Mouse (Mus musculus) kidney, embryonic 15.5 days (tissue): Measurements from ENCODE around the gene Ift46. TPM values are rescaled to one million over a fixed set of nuclear protein-coding genes. Genes with fewer than 3 reads are reported as not detected.

ENCODE experiments used
- ATAC-seq: fragments of 200-750 bp; cut with Nextera tagmentation; replicated peaks from 2 replicates; pipeline ENCODE4 v1.8.0; 2017; ENCODE audit warnings: moderate TSS enrichment; ENCODE audit not compliant: low FRiP score
- H3K27ac ChIP-seq: fragments of 300-500 bp; sonication (generic); 2 replicates; pipeline ENCODE4 v1.5.1; 2015; ENCODE audit warnings: mild to moderate bottlenecking, inconsistent platforms
- H3K27me3 ChIP-seq: fragments of 300-500 bp; sonication (generic); 2 replicates; pipeline ENCODE4 v1.6.1; 2015; ENCODE audit warnings: inconsistent platforms
- H3K36me3 ChIP-seq: fragments of 300-500 bp; sonication (generic); 2 replicates; pipeline ENCODE4 v1.6.1; 2015; ENCODE audit warnings: inconsistent platforms
- H3K4me1 ChIP-seq: fragments of 300-500 bp; sonication (generic); 2 replicates; pipeline ENCODE4 v1.6.1; 2015; ENCODE audit warnings: inconsistent platforms
- H3K4me2 ChIP-seq: fragments of 300-500 bp; sonication (generic); 2 replicates; pipeline ENCODE4 v1.6.1; 2015; ENCODE audit warnings: moderate library complexity, mild to moderate bottlenecking, inconsistent platforms
- H3K4me3 ChIP-seq: fragments of 300-500 bp; sonication (generic); replicated peaks from 2 replicates; pipeline ENCODE4 v1.5.1; 2015; ENCODE audit warnings: mild to moderate bottlenecking, inconsistent platforms
- H3K9ac ChIP-seq: fragments of 300-500 bp; sonication (generic); 2 replicates; pipeline ENCODE4 v1.6.1; 2015; ENCODE audit warnings: mild to moderate bottlenecking, inconsistent platforms
- H3K9me3 ChIP-seq: fragments of 300-500 bp; sonication (generic); replicated peaks from 2 replicates; pipeline ENCODE4 v1.6.1; 2016; ENCODE audit warnings: inconsistent platforms
- WGBS: fragments of 180-500 bp; shearing (Covaris S2); methylation state at CpG from one replicate; pipeline ENCODE4 v1.1.7; 2015; ENCODE audit warnings: mixed read lengths; 5-methylcytosine and 5-hydroxymethylcytosine counted together
- polyA plus RNA-seq: library from polyadenylated mRNA; unstranded; fragments of >200 nt; fragmentation: Nextera tagmentation; extraction: Ambion mirVana; gene quantifications from 2 replicates; pipeline ENCODE4 v1.2.1, GENCODE M21; 2015

The Ift46 gene
- polyA plus RNA-seq, 1 experiment from 2014 or later, result 105 TPM

DNA sequence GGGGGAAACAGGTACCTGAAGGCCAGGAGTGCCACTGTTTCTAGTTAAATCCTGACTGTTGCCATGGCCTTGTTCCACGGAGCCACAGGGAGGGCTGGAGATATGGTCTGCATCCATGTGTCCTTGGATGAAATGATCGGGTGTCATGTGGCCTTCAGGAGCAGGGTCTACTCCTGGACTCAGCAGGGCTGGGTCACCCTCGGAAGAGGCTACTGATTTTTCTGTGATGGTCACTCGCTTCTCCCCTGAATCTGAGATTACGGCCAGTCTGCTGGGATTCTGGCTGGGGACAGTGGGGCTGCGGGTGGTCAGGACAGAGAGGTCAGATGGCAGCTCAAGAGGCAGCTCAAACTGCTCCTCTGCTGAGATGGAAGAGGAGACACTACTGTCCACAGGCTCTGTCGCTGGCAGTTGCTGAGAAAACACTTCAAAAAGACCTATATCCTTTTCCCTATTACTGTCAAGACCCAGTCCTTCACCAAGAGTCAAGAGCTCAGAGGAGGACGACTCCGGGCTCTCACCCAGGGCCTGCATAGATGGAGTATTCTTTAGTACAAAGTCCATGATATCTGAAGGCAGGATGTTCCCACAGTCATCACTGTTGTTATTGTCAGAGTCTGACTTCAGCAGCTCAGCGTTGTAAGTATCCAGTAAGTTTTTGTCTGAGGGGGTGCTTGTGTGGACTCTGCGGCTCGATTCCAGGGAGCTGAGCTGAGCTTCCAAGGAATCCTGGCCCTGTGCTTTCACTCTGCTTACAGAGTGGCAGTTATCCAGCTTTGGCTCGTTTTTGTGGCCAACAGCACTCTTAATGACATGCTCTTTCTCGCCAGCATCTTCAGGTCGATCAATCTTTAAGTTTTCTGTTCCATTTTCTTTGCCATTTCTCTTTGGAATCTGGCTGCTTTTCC is 52.5 kb downstream of the Ift46 start:
- no peak overlapping the region for H3K4me3 ChIP-seq
- no peak overlapping the region for H3K27ac ChIP-seq
- no peaks in the 10 kb centered on the region for H3K9me3 ChIP-seq
- H3K9ac ChIP-seq, result no peak overlapping the region
- no peaks in the 10 kb centered on the region for H3K4me1 ChIP-seq
- H3K4me2 ChIP-seq, result no peak overlapping the region
- WGBS, result 91% methylated on average over 15 of the region's 15 CpGs
- no peak for ATAC-seq
- no peaks in the 10 kb centered on the region for H3K27me3 ChIP-seq
- peaks cover 100% of the 10 kb centered on the region for H3K36me3 ChIP-seq

DNA sequence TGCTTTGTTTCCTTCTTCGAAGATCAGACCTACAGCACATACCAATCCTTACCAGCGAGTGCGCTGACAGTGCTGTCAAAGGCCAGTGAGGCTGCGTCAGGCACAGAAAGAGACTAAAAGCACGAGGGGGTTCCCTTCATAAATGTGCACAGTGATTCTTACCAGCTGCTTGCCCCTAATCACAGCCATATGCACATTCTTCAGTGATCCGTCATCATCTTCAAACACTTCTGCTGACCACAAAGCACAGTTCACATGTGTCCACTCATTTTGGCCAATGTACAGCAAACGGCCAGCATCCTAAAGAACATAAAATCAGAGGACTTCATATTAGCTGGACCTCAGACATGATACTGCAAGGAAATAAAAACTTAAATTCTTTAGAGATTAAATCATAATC is 59.0 kb downstream of the Ift46 start:
- no peaks in the 10 kb centered on the region for H3K9me3 ChIP-seq
- no peak for ATAC-seq
- H3K9ac ChIP-seq, result no peak overlapping the region
- no peak overlapping the region for H3K27ac ChIP-seq
- H3K27me3 ChIP-seq, result no peaks in the 10 kb centered on the region
- no peaks in the 10 kb centered on the region for H3K4me1 ChIP-seq
- no peak overlapping the region for H3K4me3 ChIP-seq
- H3K36me3 ChIP-seq, result peaks cover 98% of the 10 kb centered on the region
- no peak overlapping the region for H3K4me2 ChIP-seq
- WGBS, result 82% methylated on average over 7 of the region's 7 CpGs

DNA sequence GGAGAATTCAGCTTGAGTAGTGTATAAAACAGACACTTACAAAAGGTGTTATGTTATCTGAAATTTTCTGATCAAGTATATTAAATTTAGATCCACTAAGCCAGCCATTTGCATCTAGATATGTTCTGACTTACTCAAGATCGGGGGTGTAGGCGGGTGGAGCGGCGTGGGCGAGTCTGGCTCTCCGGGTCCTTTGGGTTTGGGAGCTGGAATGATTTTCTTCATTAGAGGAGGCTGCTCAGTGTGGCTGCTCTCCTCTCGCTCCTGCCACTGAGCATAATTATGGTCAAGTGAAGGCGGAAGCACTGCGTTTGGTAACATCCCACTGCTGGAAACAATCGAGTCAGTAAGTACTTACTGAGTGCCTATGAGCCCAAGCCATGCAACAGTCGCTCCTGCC is 61.2 kb downstream of the Ift46 start:
- WGBS, result 95% methylated on average over 11 of the region's 11 CpGs
- H3K4me3 ChIP-seq, result no peak overlapping the region
- no peak overlapping the region for H3K27ac ChIP-seq
- H3K9me3 ChIP-seq, result no peaks in the 10 kb centered on the region
- H3K4me1 ChIP-seq, result no peaks in the 10 kb centered on the region
- no peak overlapping the region for H3K4me2 ChIP-seq
- no peak for ATAC-seq
- peaks cover 98% of the 10 kb centered on the region for H3K36me3 ChIP-seq
- no peaks in the 10 kb centered on the region for H3K27me3 ChIP-seq
- no peak overlapping the region for H3K9ac ChIP-seq

DNA sequence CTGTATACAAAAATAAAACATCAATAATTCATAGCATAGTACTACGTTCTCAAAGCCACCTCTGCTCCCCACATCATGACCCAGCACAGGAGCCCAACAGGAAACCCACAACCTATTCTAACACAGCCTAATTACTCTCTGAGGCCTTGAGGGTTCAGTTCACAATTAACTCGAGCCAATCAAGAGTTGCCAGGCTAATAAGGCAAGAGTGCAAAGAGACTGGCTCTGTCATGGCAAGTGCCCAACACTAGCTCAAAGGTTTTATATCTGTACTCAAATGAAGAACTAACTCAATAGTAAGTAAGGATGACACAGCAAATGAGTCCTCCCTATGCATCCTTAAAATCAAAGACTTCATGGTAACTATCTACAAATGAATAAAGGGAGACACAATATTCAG is 62.8 kb downstream of the Ift46 start:
- Histone ChIP-seq H3K9ac (no peak overlapping the region), H3K4me3 (no peak overlapping the region), H3K4me1 (no peaks in the 10 kb centered on the region), H3K4me2 (no peak overlapping the region), H3K9me3 (no peaks in the 10 kb centered on the region), H3K36me3 (peaks cover 98% of the 10 kb centered on the region), H3K27me3 (no peaks in the 10 kb centered on the region), H3K27ac (no peak overlapping the region)
- WGBS, result 85% methylated on average over 2 of the region's 2 CpGs
- no peak for ATAC-seq

DNA sequence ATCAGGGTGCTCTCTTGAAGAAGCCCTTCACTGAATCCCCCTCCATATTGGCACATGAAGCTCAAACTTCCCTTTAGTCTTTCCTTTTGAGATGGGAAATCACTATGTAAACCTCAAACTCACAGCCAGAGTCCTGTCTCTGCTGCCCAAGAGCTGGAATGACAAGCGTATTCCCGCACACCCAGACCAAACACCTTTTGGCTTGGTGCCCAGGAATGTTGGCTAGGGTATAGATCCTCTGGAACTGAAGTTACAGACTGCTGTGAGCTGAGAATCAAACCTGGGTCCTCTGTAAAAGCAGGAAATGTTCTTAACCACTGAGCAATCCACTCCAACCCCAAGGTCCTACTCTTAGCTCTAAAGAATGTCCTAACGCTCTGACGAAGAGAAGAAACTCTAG is 64.6 kb downstream of the Ift46 start:
- WGBS, result 86% methylated on average over 4 of the region's 4 CpGs
- H3K27ac ChIP-seq, result no peak overlapping the region
- H3K4me3 ChIP-seq, result no peak overlapping the region
- H3K9me3 ChIP-seq, result no peaks in the 10 kb centered on the region
- H3K4me2 ChIP-seq, result no peak overlapping the region
- no peaks in the 10 kb centered on the region for H3K4me1 ChIP-seq
- H3K9ac ChIP-seq, result no peak overlapping the region
- no peaks in the 10 kb centered on the region for H3K27me3 ChIP-seq
- peaks cover 96% of the 10 kb centered on the region for H3K36me3 ChIP-seq
- ATAC-seq, result no peak

- ATAC-seq, result no peak
- no peak overlapping the region for H3K4me2 ChIP-seq
- no peak overlapping the region for H3K27ac ChIP-seq
- no peaks in the 10 kb centered on the region for H3K27me3 ChIP-seq
- H3K4me3 ChIP-seq, result no peak overlapping the region
- WGBS, result 59% methylated on average over 7 of the region's 7 CpGs
- H3K36me3 ChIP-seq, result peaks cover 95% of the 10 kb centered on the region
- no peak overlapping the region for H3K9ac ChIP-seq
- no peaks in the 10 kb centered on the region for H3K9me3 ChIP-seq
- no peaks in the 10 kb centered on the region for H3K4me1 ChIP-seq
Observed at GRCm38 (mm10) chr9:44836439-44836838, 68.7 kb downstream of the Ift46 start.

DNA sequence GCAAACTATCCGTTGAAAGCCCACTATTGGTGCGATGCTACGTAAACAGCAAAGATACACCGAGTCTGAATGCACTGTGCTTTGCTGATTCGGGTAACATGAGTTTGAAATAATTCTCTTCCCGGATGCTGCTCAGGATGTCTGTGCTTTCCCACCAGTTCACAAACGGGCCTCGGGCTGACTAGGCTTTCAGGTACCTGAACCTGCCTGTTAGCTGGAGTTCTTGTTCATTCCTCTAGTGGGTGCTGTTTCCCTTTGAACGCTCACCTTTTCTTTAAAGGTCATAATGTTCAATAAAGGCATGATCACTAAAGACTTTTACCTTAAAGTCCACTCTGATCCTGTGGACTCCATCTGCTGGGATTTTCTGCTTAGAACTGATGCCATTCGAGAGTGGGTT is 73.5 kb downstream of the Ift46 start:
- Histone ChIP-seq H3K4me3 (no peak overlapping the region), H3K27ac (no peak overlapping the region)

More for the DNA sequence above, 73.5 kb downstream of the Ift46 start:
- no peak for ATAC-seq
- Histone ChIP-seq H3K9me3 (no peaks in the 10 kb centered on the region), H3K9ac (no peak overlapping the region), H3K4me2 (no peak overlapping the region), H3K4me1 (no peaks in the 10 kb centered on the region), H3K36me3 (peaks cover 95% of the 10 kb centered on the region), H3K27me3 (no peaks in the 10 kb centered on the region)
- 89% methylated on average over 10 of the region's 10 CpGs for WGBS

Other genes with a start within 250 kb of the Ift46 start
- gene Cxcr5, start 206.0 kb upstream of the Ift46 start, polyA plus RNA-seq, result not detected in 2 replicates
- gene Ddx6, start 163.0 kb upstream of the Ift46 start, polyA plus RNA-seq, result 16.7 and 17.9 TPM in 2 replicates
- gene Treh, start 94.7 kb upstream of the Ift46 start, polyA plus RNA-seq, result 0.22 and 0.23 TPM in 2 replicates
- 34.5 and 36.4 TPM in 2 replicates for gene Phldb1, start 32.7 kb upstream of the Ift46 start, polyA plus RNA-seq
- 201 and 202 TPM in 2 replicates for gene Arcn1, start 63 bp upstream of the Ift46 start, polyA plus RNA-seq
- 20.0 and 24.6 TPM in 2 replicates for gene Tmem25, start 31.4 kb downstream of the Ift46 start, polyA plus RNA-seq
- 87.3 and 99.8 TPM in 2 replicates for gene Ttc36, start 35.2 kb downstream of the Ift46 start, polyA plus RNA-seq
- gene Kmt2a, start 113.4 kb downstream of the Ift46 start, polyA plus RNA-seq, result 14.6 and 16.3 TPM in 2 replicates
- gene Atp5l, start 152.8 kb downstream of the Ift46 start, polyA plus RNA-seq, result 714 and 843 TPM in 2 replicates
- gene Ube4a, start 197.7 kb downstream of the Ift46 start, polyA plus RNA-seq, result 23.7 and 25.5 TPM in 2 replicates
- gene Cd3g, start 212.5 kb downstream of the Ift46 start, polyA plus RNA-seq, result not detected in 2 replicates
- gene Cd3d, start 213.9 kb downstream of the Ift46 start, polyA plus RNA-seq, result not detected in 2 replicates
- 0.28 TPM in 1 of 2 replicates, not detected in the other for gene Cd3e, start 241.7 kb downstream of the Ift46 start, polyA plus RNA-seq